Mouse (Mus musculus) megakaryocyte, embryonic 14.5 days (primary cell): ENCODE results near the gene Cdc14a. TPM values are rescaled to one million over a fixed set of nuclear protein-coding genes. Genes with fewer than 3 reads are reported as not detected.

Experiments
- H3K27me3 ChIP-seq: replicated peaks from 2 replicates; pipeline ENCODE3; 2012; ENCODE audit warnings: inconsistent platforms
- H3K36me3 ChIP-seq: replicated peaks from 2 replicates; pipeline ENCODE3; 2012; ENCODE audit warnings: low read length, inconsistent platforms, mixed read lengths
- H3K4me1 ChIP-seq: 2 replicates; pipeline ENCODE4 v1.6.1; 2012; ENCODE audit warnings: inconsistent platforms
- H3K4me3 ChIP-seq: replicated peaks from 2 replicates; pipeline ENCODE3; 2012; ENCODE audit warnings: moderate library complexity, mild to moderate bottlenecking, inconsistent platforms
- H3K9me3 ChIP-seq: 2 replicates; pipeline ENCODE4 v1.6.1; 2012; ENCODE audit warnings: inconsistent platforms
- FLI1 ChIP-seq: IDR thresholded peaks from 2 replicates; pipeline ENCODE4 v1.6.1; 2012; ENCODE audit warnings: low read length, inconsistent platforms, mixed read lengths
- GATA1 ChIP-seq: IDR thresholded peaks from 3 replicates; pipeline ENCODE4 v1.6.1; 2012; ENCODE audit warnings: mixed read lengths, low read length, inconsistent platforms, borderline replicate concordance
- polyA plus RNA-seq: library from polyadenylated mRNA; stranded (reverse); fragments of >175 nt; gene quantifications from 2 replicates; pipeline ENCODE4 v1.2.3, GENCODE M21; 2012; ENCODE audit warnings: low replicate concordance; ENCODE audit not compliant: insufficient read depth

The Cdc14a gene
- 0.91 and 2.2 TPM in 2 replicates for polyA plus RNA-seq

DNA sequence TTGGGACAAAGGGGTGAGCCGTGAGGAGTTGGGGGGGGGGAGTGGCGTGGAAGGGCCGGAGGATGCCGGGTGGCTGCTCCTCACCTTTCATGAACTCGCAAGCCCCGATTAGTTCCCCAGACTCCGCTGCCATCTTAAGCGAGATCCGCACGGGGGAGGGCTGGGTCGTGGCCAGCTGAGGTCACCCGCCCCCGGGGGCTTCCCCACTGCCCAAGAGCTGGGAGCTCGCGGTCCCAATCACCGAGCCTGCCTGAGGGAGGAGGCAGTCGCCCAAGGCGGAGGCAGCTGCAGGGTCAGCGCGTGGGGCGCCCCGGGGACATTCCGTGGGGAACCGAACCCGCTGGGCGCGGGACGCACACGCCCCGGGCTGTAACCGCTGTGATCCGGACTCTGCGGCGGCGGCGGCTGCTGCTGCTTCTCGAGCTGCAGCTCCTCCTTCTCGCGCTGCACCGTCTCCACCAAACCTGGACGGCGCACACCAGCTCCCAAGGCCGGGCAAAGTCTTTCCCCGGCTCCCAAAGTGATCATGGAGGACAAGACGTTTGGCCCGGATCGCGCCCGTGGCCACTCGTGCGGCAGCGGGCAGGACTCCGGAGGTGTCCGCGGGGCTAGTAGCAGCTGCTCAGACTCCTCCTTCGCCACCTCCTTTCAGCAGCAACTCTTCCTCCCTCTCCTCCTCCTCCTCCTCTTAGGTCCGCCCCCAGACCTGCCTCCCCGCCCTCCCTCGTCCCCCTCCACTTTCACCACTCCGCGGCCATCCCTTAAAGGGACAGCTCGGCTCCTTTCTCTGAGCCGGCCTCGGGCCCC is at the start of gene Cdc14a:
Gene Cdc14a, minus strand, starts transcription at position 680 of the 807 bp plus-strand sequence.
- peak within 1 kb of the TSS; percentile 97 for H3K4me3 ChIP-seq
- H3K27me3 ChIP-seq = no peaks in the 10 kb centered on the region
- H3K36me3 ChIP-seq = peaks cover 37% of the 10 kb centered on the region
- TF ChIP-seq GATA1 (no peak), FLI1 (no peak)
- H3K4me1 ChIP-seq = peaks cover 52% of the 10 kb centered on the region
- no peaks in the 10 kb centered on the region for H3K9me3 ChIP-seq

DNA sequence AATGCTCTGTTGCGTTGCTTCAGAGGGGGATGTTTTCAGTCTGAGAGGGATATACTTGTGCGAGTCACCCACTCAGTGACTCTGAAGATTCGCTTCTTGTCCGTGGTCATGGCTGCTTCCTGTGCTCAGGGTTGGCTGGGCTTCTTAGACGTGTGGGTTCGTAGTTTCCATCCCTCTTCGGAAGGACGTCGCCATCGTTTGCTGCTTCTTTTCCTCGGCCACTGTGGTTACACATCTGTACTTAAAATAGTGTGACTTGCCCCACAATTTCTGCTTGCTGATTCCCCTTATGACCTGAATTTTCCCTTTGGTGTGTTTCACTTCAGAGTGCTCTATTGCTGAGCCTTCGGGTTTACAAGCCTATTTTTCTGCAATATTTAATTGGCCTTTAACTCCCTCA is 41.9 kb upstream of the Cdc14a start:
- no peak for TF ChIP-seq GATA1
- TF ChIP-seq FLI1 = no peak
- H3K36me3 ChIP-seq = no peaks in the 10 kb centered on the region
- H3K4me3 ChIP-seq = peak overlapping the region; percentile 79
- H3K27me3 ChIP-seq = peaks cover 4% of the 10 kb centered on the region
- H3K4me1 ChIP-seq = peaks cover 48% of the 10 kb centered on the region
- H3K9me3 ChIP-seq = no peaks in the 10 kb centered on the region

DNA sequence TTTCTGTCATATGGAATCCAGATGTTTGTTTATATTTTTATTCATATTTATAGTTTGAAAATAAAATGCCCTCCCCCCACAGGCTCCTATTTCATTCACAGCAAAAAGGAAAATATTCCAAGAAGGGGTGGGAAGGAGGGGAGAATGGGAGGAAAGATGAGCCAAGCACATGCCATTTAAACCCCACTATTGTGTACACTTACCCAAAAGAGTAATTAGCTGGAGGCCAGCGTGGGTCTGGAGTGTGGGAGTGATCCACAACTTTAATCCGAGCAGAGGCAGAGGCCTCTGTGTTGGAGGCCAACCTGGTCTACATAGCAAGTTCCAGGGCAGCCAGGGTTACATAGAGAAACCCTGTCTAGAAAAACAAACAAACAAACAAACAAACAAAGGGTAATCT is 40.5 kb upstream of the Cdc14a start:
- no peak overlapping the region for H3K4me3 ChIP-seq
- H3K36me3 ChIP-seq = no peaks in the 10 kb centered on the region
- no peaks in the 10 kb centered on the region for H3K9me3 ChIP-seq
- H3K4me1 ChIP-seq = peaks cover 44% of the 10 kb centered on the region
- TF ChIP-seq FLI1 (no peak), GATA1 (no peak)
- H3K27me3 ChIP-seq = peaks cover 4% of the 10 kb centered on the region

DNA sequence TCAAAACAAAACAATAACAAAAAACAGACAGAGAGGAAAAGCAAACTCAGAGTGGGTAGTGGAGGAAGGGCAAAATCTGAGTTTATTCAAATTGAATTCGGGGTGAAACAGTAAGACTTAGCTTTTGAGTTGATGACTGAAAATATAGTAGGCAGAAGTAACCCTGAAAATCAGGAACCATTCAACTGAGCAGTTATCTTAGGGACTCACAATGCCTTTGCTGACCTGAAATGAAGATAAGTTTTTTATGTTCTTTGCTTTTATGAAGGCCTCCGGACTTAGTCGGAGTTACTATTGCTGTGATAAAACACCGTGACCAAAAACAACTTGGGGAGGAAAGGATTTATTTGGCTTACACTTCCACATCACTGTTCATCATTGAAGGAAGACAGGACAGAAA is 37.2 kb upstream of the Cdc14a start:
- no peak for TF ChIP-seq GATA1
- TF ChIP-seq FLI1 = no peak
- H3K9me3 ChIP-seq = no peaks in the 10 kb centered on the region
- no peak overlapping the region for H3K4me3 ChIP-seq
- no peaks in the 10 kb centered on the region for H3K36me3 ChIP-seq
- H3K27me3 ChIP-seq = no peaks in the 10 kb centered on the region
- H3K4me1 ChIP-seq = peaks cover 24% of the 10 kb centered on the region

DNA sequence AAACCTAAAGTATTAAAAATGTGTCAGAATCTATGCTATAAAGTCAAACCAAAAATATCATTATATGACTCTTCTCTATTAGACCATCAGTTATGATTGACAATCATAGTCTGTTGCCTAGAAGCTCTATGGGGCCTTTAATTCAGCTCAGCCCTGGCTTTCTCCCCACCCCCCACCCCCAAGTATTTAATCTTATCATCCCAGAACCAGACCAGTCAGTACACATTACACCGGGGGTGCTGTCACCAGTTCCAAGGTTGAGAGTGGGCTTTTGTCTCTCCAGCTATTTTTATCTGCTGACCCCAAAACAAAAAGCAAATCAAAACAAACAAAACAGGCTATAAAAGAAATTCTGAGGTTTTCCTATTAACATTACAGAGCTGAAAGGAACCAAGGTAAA is 30.7 kb upstream of the Cdc14a start:
- TF ChIP-seq GATA1 = no peak
- TF ChIP-seq FLI1 = no peak
- H3K4me3 ChIP-seq = no peak overlapping the region

DNA sequence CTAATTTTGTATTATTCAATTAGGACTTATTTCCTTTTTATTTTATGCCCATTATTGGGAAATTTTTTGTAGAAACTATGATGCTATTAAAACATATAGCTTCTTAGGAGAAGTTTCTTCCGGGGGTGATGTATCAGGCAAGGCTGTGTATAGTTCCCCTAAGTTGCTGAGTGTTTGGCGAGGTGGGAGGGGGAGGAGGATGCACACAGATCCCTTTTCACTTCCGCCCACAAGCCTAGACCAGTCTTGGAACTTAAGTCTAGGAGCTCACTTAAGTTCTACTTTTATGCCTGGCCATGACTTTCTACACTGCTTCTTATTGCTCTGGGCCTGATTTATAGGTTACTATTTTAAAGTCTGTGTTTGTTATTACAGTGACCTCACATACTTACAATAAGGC is 26.9 kb upstream of the Cdc14a start:
- H3K4me1 ChIP-seq = peaks cover 7% of the 10 kb centered on the region
- H3K36me3 ChIP-seq = peaks cover 4% of the 10 kb centered on the region
- H3K4me3 ChIP-seq = no peak overlapping the region
- TF ChIP-seq FLI1 (no peak), GATA1 (no peak)
- H3K27me3 ChIP-seq = peaks cover under 1% of the 10 kb centered on the region
- H3K9me3 ChIP-seq = peaks cover 11% of the 10 kb centered on the region; the same call in 1 of the 2 replicates

More for the DNA sequence above, 30.7 kb upstream of the Cdc14a start:
- Histone ChIP-seq H3K4me1 (peaks cover 7% of the 10 kb centered on the region), H3K9me3 (peaks cover 11% of the 10 kb centered on the region; the same call in 1 of the 2 replicates), H3K27me3 (no peaks in the 10 kb centered on the region), H3K36me3 (peaks cover 4% of the 10 kb centered on the region)

DNA sequence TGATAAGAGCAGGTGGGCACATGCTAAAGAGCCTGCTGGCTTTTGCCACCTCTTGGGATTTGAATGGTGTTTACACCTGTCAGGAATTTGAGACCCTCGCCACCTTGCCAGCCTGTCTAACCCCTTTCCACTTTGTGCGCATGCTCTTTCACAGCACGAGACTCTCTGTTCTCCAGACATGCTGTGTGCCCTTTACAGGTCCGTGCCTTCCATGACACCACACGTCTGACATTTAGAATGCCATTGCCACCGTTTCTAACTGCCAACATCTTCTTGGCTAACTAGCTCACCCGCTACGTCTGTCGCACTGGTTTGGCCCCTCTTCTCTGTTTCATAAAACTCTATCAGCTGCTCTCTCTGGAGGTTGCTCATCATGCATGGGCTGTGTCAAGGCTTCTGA is 20.5 kb upstream of the Cdc14a start:
- Histone ChIP-seq H3K27me3 (peaks cover 17% of the 10 kb centered on the region), H3K4me3 (no peak overlapping the region), H3K4me1 (peaks cover 28% of the 10 kb centered on the region), H3K9me3 (no peaks in the 10 kb centered on the region), H3K36me3 (no peaks in the 10 kb centered on the region)
- no peak for TF ChIP-seq FLI1
- TF ChIP-seq GATA1 = no peak

DNA sequence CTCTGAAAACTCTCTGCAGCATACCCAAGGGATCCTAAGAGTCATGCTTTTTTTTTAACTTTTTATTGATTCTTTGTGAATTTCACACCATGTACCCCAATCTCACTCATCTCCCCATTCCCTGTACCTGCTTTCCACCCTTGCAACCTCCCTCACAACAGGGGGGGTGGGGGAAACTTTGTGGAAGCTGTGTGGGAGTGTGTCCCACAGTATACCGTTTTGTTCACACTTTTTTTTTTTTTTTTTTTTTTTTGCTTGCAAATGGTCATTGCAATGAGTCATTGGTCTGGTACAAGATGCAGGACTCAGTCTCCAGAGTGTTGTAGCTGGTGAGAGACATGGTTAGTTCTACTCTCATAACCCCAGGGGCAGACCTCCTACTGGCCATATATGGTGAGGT is 19.0 kb upstream of the Cdc14a start:
- no peaks in the 10 kb centered on the region for H3K9me3 ChIP-seq
- no peak for TF ChIP-seq FLI1
- no peak for TF ChIP-seq GATA1
- H3K4me1 ChIP-seq = peaks cover 37% of the 10 kb centered on the region
- no peak overlapping the region for H3K4me3 ChIP-seq
- H3K27me3 ChIP-seq = peaks cover 17% of the 10 kb centered on the region
- no peaks in the 10 kb centered on the region for H3K36me3 ChIP-seq

DNA sequence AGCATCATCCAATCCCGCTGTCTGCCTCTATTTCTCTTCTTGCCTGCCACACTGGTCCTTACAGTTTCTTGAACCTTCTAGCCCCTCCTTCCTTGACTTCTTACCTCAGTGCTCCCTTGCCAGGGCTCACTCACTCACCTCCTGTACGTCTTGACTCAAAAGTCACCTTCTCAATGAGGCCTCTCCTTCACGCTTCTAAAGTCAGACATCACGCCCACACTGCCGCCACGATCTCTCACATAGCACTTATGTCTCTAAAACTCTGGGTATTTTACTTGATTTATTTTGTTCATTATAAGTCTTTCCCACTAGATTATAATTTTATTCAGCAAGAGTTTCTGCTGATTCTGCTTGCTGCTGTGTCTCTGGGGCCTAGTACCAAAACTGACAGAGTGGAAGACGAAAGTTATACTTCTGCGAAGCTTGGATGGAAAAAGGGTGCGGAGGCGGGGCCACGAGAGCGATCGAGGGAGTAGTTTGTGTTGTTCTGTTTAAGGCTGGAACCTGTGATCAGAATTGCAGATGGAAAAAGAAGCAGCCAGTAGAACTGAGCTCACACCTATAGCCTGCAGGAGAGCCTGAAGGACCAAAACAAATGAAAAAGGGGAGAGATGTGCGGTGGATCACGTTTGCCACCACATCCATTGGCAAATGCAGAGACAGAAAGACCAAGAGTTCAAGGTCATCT is 17.8 kb upstream of the Cdc14a start:
- Histone ChIP-seq H3K36me3 (no peaks in the 10 kb centered on the region), H3K9me3 (no peaks in the 10 kb centered on the region), H3K4me3 (no peak overlapping the region), H3K4me1 (peaks cover 44% of the 10 kb centered on the region), H3K27me3 (peaks cover 17% of the 10 kb centered on the region)
- TF ChIP-seq FLI1 = no peak
- TF ChIP-seq GATA1 = no peak
